Mouse (Mus musculus): ENCODE measurements around the gene Ccdc120. TPM values are rescaled to one million over a fixed set of nuclear protein-coding genes. Genes with fewer than 3 reads are reported as not detected.

The Ccdc120 gene
- total RNA-seq, 1 experiment: 15.8 TPM

GRCm38 (mm10) chrX:7743470-7743869 is 7.2 kb downstream of the Ccdc120 start:
- Histone ChIP-seq H3K36me3 (ENCODE audit: control insufficient read depth, insufficient read depth, low read length, poor library complexity, severe bottlenecking) (no peaks in the 10 kb centered on the region), H3K9ac (ENCODE audit: insufficient read depth, low read depth, low read length, poor library complexity, severe bottlenecking) (no peak overlapping the region), H3K4me3 (ENCODE audit: insufficient read depth in 1 of 2, low read depth in 1 of 2, low read length in 2 of 2, poor library complexity in 1 of 2, severe bottlenecking in 1 of 2) (no peak overlapping the region), H3K27ac (ENCODE audit: insufficient read depth, low read depth, low read length, poor library complexity, severe bottlenecking) (no peak overlapping the region), H3K4me1 (ENCODE audit: control insufficient read depth in 2 of 2, insufficient read depth in 2 of 2, low read length in 2 of 2, poor library complexity in 1 of 2) (peaks cover 0 to 12% of the 10 kb centered on the region in 2 experiments; a peak in 2 of 4 replicates), H3K9me3 (ENCODE audit: control insufficient read depth, insufficient read depth, low read depth, low read length) (no peaks in the 10 kb centered on the region)
- TF ChIP-seq ZNF384 (IDR thresholded peaks at IDR 0.05; ENCODE audit: low read depth, low read length) (no peak), HCFC1 (IDR thresholded peaks at IDR 0.05; ENCODE audit: borderline replicate concordance, insufficient read depth, low read length) (no peak), ZC3H11A (IDR thresholded peaks at IDR 0.05; ENCODE audit: borderline replicate concordance, low read depth, low read length) (no peak), CHD2 (IDR thresholded peaks at IDR 0.05; ENCODE audit: low read depth, low read length) (no peak), MAFK (IDR thresholded peaks at IDR 0.05; ENCODE audit: insufficient read depth, low read depth, low read length) (no peak)
- in situ Hi-C loops (cut with MboI; ENCODE audit: low sequenced_read_pairs in 2 of 2, unreplicated experiment in 2 of 2): no loop called here
- DNase-seq (ENCODE audit: low read depth, low spot score): no peak

- Histone ChIP-seq H3K36me3 (ENCODE audit: control insufficient read depth, insufficient read depth, low read length, poor library complexity, severe bottlenecking) (peaks cover 5% of the 10 kb centered on the region; the same call in 1 of the 2 replicates), H3K4me1 (ENCODE audit: control insufficient read depth in 2 of 2, insufficient read depth in 2 of 2, low read length in 2 of 2, poor library complexity in 1 of 2) (peaks cover 0 to 21% of the 10 kb centered on the region in 2 experiments; a peak in 2 of 4 replicates), H3K9ac (ENCODE audit: insufficient read depth, low read depth, low read length, poor library complexity, severe bottlenecking) (no peak overlapping the region), H3K4me3 (ENCODE audit: insufficient read depth in 1 of 2, low read depth in 1 of 2, low read length in 2 of 2, poor library complexity in 1 of 2, severe bottlenecking in 1 of 2) (peak overlapping the region; percentile 26 to 44; a peak in 2 of 4 replicates), H3K27ac (ENCODE audit: insufficient read depth, low read depth, low read length, poor library complexity, severe bottlenecking) (no peak overlapping the region), H3K9me3 (ENCODE audit: control insufficient read depth, insufficient read depth, low read depth, low read length) (no peaks in the 10 kb centered on the region)
- in situ Hi-C loops (cut with MboI; ENCODE audit: low sequenced_read_pairs in 2 of 2, unreplicated experiment in 2 of 2): no loop called here
- no peak for TF ChIP-seq HCFC1 (IDR thresholded peaks at IDR 0.05; ENCODE audit: borderline replicate concordance, insufficient read depth, low read length)
- TF ChIP-seq ZNF384 (IDR thresholded peaks at IDR 0.05; ENCODE audit: low read depth, low read length): no peak
- no peak for TF ChIP-seq CHD2 (IDR thresholded peaks at IDR 0.05; ENCODE audit: low read depth, low read length)
- no peak for TF ChIP-seq ZC3H11A (IDR thresholded peaks at IDR 0.05; ENCODE audit: borderline replicate concordance, low read depth, low read length)
- no peak for TF ChIP-seq MAFK (IDR thresholded peaks at IDR 0.05; ENCODE audit: insufficient read depth, low read depth, low read length)
- no peak for DNase-seq (ENCODE audit: low read depth, low spot score)
Observed at GRCm38 (mm10) chrX:7741103-7741502, 9.6 kb downstream of the Ccdc120 start.

- no peak for TF ChIP-seq CHD2 (IDR thresholded peaks at IDR 0.05; ENCODE audit: low read depth, low read length)
- no peak for TF ChIP-seq MAFK (IDR thresholded peaks at IDR 0.05; ENCODE audit: insufficient read depth, low read depth, low read length)
- no peak for TF ChIP-seq HCFC1 (IDR thresholded peaks at IDR 0.05; ENCODE audit: borderline replicate concordance, insufficient read depth, low read length)
- TF ChIP-seq ZNF384 (IDR thresholded peaks at IDR 0.05; ENCODE audit: low read depth, low read length): no peak
- no peak for TF ChIP-seq ZC3H11A (IDR thresholded peaks at IDR 0.05; ENCODE audit: borderline replicate concordance, low read depth, low read length)
- H3K27ac ChIP-seq (ENCODE audit: insufficient read depth, low read depth, low read length, poor library complexity, severe bottlenecking): peak overlapping the region; percentile 44; the same call in 1 of the 2 replicates
Observed at GRCm38 (mm10) chrX:7740082-7740819, 10.5 kb downstream of the Ccdc120 start.

GRCm38 (mm10) chrX:7739336-7740081 is 11.2 kb downstream of the Ccdc120 start:
- peak overlapping the region; percentile 63; the same call in 1 of the 2 replicates for H3K27ac ChIP-seq (ENCODE audit: insufficient read depth, low read depth, low read length, poor library complexity, severe bottlenecking)
- in situ Hi-C loops (cut with MboI; ENCODE audit: low sequenced_read_pairs in 2 of 2, unreplicated experiment in 2 of 2): no loop called here
- H3K9me3 ChIP-seq (ENCODE audit: control insufficient read depth, insufficient read depth, low read depth, low read length): no peaks in the 10 kb centered on the region
- peak overlapping the region in 1 of 2 experiments; percentile 21; a peak in 1 of 4 replicates for H3K4me3 ChIP-seq (ENCODE audit: insufficient read depth in 1 of 2, low read depth in 1 of 2, low read length in 2 of 2, poor library complexity in 1 of 2, severe bottlenecking in 1 of 2)
- peaks cover 0 to 22% of the 10 kb centered on the region in 2 experiments; a peak in 2 of 4 replicates for H3K4me1 ChIP-seq (ENCODE audit: control insufficient read depth in 2 of 2, insufficient read depth in 2 of 2, low read length in 2 of 2, poor library complexity in 1 of 2)
- peak overlapping the region; percentile 33; the same call in 1 of the 2 replicates for H3K9ac ChIP-seq (ENCODE audit: insufficient read depth, low read depth, low read length, poor library complexity, severe bottlenecking)
- peaks cover 6% of the 10 kb centered on the region; the same call in 1 of the 2 replicates for H3K36me3 ChIP-seq (ENCODE audit: control insufficient read depth, insufficient read depth, low read length, poor library complexity, severe bottlenecking)
- DNase-seq (ENCODE audit: low read depth, low spot score): no peak
- TF ChIP-seq CHD2 (IDR thresholded peaks at IDR 0.05; ENCODE audit: low read depth, low read length) (no peak), MAFK (IDR thresholded peaks at IDR 0.05; ENCODE audit: insufficient read depth, low read depth, low read length) (no peak), HCFC1 (IDR thresholded peaks at IDR 0.05; ENCODE audit: borderline replicate concordance, insufficient read depth, low read length) (no peak)

More at GRCm38 (mm10) chrX:7740082-7740819, 10.5 kb downstream of the Ccdc120 start:
- in situ Hi-C loops (cut with MboI; ENCODE audit: low sequenced_read_pairs in 2 of 2, unreplicated experiment in 2 of 2): no loop called here
- peak overlapping the region in 1 of 2 experiments; percentile 44; a peak in 1 of 4 replicates for H3K4me3 ChIP-seq (ENCODE audit: insufficient read depth in 1 of 2, low read depth in 1 of 2, low read length in 2 of 2, poor library complexity in 1 of 2, severe bottlenecking in 1 of 2)
- DNase-seq (ENCODE audit: low read depth, low spot score): no peak
- H3K36me3 ChIP-seq (ENCODE audit: control insufficient read depth, insufficient read depth, low read length, poor library complexity, severe bottlenecking): peaks cover 6% of the 10 kb centered on the region; the same call in 1 of the 2 replicates
- no peak overlapping the region for H3K9ac ChIP-seq (ENCODE audit: insufficient read depth, low read depth, low read length, poor library complexity, severe bottlenecking)
- H3K9me3 ChIP-seq (ENCODE audit: control insufficient read depth, insufficient read depth, low read depth, low read length): no peaks in the 10 kb centered on the region
- peaks cover 0 to 22% of the 10 kb centered on the region in 2 experiments; a peak in 2 of 4 replicates for H3K4me1 ChIP-seq (ENCODE audit: control insufficient read depth in 2 of 2, insufficient read depth in 2 of 2, low read length in 2 of 2, poor library complexity in 1 of 2)

Data from ES-E14 (cell line).